Mouse (Mus musculus) kidney, postnatal 0 days (tissue): ENCODE data around the gene Nrl. TPM values are rescaled to one million over a fixed set of nuclear protein-coding genes. Genes with fewer than 3 reads are reported as not detected.

ENCODE experiments used
- ATAC-seq: fragments of 200-750 bp; cut with Nextera tagmentation; replicated peaks from 2 replicates; pipeline ENCODE4 v1.8.0; 2017; ENCODE audit warnings: low read depth, moderate number of reproducible peaks, moderate TSS enrichment, moderate library complexity; ENCODE audit not compliant: low FRiP score
- DNase-seq: peaks from one replicate; pipeline ENCODE4 v3.0.0-alpha.2; 2016; ENCODE audit warnings: low spot score
- H3K27ac ChIP-seq: fragments of 300-500 bp; sonication (generic); 2 replicates; pipeline ENCODE4 v1.5.1; 2014; ENCODE audit warnings: mild to moderate bottlenecking
- H3K27me3 ChIP-seq: fragments of 300-500 bp; sonication (generic); 2 replicates; pipeline ENCODE4 v1.6.1; 2014; ENCODE audit warnings: low read length, mixed read lengths; ENCODE audit not compliant: insufficient read depth
- H3K36me3 ChIP-seq: fragments of 300-500 bp; sonication (generic); 2 replicates; pipeline ENCODE4 v1.6.1; 2014; ENCODE audit warnings: low read length, mixed read lengths; ENCODE audit not compliant: insufficient read depth
- H3K4me1 ChIP-seq: fragments of 300-500 bp; sonication (generic); replicated peaks from 2 replicates; pipeline ENCODE4 v1.6.1; 2014; ENCODE audit warnings: antibody characterized with exemption, low read length, mixed read lengths; ENCODE audit not compliant: insufficient read depth
- H3K4me2 ChIP-seq: fragments of 300-500 bp; sonication (generic); 2 replicates; pipeline ENCODE4 v1.6.1; 2014; ENCODE audit warnings: mild to moderate bottlenecking, low read length, moderate library complexity, mixed read lengths
- H3K4me3 ChIP-seq: fragments of 300-500 bp; sonication (generic); replicated peaks from 2 replicates; pipeline ENCODE4 v1.5.1; 2014; ENCODE audit warnings: low read depth, low read length
- H3K9ac ChIP-seq: fragments of 300-500 bp; sonication (generic); 2 replicates; pipeline ENCODE4 v1.6.1; 2014; ENCODE audit warnings: low read depth, low read length
- H3K9me3 ChIP-seq: fragments of 300-500 bp; sonication (generic); replicated peaks from 2 replicates; pipeline ENCODE4 v1.6.1; 2016; ENCODE audit warnings: low read length, inconsistent platforms, mixed read lengths
- CTCF ChIP-seq: IDR thresholded peaks from 2 replicates; pipeline ENCODE4 v1.5.1; 2016; ENCODE audit warnings: antibody characterized with exemption, low read depth, mild to moderate bottlenecking, moderate library complexity
- WGBS: fragments of 180-500 bp; shearing (Covaris S2); extraction: QIAGEN DNeasy Blood & Tissue Kit; methylation state at CpG from one replicate; pipeline ENCODE4 v1.1.7; 2014; 5-methylcytosine and 5-hydroxymethylcytosine counted together
- polyA plus RNA-seq: library from polyadenylated mRNA; unstranded; fragments of >200 nt; fragmentation: Nextera tagmentation; extraction: Ambion mirVana; gene quantifications from 2 replicates; pipeline ENCODE4 v1.2.1, GENCODE M21; 2015

The Nrl gene
- polyA plus RNA-seq, 1 experiment from 2014 or later, result not detected

DNA sequence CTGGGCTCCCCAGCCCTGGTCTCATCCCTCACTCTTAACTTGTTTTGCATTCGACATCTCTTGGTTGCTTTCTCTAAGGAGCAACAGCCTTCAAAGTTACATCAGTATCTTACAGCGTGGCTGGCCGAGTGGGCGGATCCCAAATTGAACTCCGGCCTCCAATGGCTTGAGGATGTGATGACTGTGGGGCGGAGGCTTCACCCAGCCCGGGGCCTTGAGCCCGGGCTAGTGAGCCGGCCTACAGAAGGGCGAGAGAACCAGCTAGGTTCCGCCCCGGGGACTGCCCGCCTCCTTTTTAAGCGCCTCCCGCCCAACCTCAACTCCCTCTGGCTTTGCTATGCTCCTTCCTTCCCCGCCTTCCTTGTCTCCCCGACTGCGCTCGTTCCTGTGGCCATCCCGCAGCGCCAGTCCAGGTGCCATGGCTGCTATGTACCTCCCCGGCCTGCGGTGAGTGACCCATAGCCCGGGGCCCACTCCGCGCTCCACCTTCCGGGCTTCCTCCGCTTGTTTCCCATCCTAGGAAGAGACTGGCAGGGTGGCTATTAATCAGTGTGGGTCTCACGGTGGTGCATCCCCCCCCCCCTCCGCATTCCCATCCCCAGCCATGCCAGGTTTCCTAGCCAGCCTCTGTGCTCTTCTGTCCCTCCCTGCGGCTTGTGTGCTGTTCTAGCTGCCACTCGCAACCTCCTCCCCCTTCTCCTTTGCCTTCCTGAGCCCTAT lies 15.4 kb upstream of the Nrl start, which contains the start of gene Pck2:
Pck2 (plus strand) TSS at position 200 of the 720 bp plus-strand sequence.
- TF ChIP-seq CTCF, result no peak
- Histone ChIP-seq H3K9ac (peak within 1 kb of the TSS; percentile 74), H3K4me2 (peak within 1 kb of the TSS; percentile 75)

DNA sequence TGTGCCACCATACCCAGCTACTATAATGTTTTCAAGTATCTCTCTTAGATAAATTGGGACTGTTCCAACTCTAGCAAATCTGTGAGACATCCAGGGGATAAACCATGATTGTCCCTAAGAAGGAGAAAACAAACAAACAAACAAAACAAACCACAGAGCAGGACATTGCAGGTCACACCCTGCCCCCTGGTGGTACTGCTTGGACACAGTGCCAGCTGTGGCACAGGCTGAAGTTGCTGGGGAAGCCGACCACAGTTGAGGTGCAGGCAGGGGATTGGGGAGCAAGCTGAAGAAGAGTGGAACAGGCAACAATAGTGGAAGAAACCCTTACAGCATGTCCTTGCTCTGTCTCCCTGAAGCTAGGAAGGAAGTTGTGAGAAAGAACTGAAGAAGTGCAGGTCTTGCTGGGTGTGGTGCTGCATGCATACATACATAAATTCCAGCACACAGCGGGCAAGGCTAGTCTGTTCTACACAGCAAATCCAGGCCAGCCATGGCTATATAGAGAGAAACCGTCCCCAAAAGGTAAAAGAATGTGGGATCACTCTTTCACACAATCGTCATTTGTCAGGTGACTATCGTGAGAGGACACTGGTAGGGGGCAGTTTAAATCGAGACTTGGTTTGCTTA lies 11.4 kb upstream of the Nrl start:
- H3K4me3 ChIP-seq, result no peak overlapping the region
- H3K36me3 ChIP-seq, result no peaks in the 10 kb centered on the region
- DNase-seq (peak; percentile 58), ATAC-seq (no peak)
- peaks cover 6% of the 10 kb centered on the region for H3K4me1 ChIP-seq
- H3K27me3 ChIP-seq, result no peaks in the 10 kb centered on the region
- no peaks in the 10 kb centered on the region for H3K9me3 ChIP-seq
- TF ChIP-seq CTCF, result peak; percentile 85
- H3K27ac ChIP-seq, result no peak overlapping the region
- no peak overlapping the region for H3K9ac ChIP-seq
- 57% methylated on average over 6 of the region's 6 CpGs for WGBS
- no peak overlapping the region for H3K4me2 ChIP-seq

More for the DNA sequence above, 15.4 kb upstream of the Nrl start, which contains the start of gene Pck2:
- Histone ChIP-seq H3K9me3 (no peaks in the 10 kb centered on the region), H3K36me3 (peaks cover 21% of the 10 kb centered on the region), H3K27ac (peak within 1 kb of the TSS; percentile 94), H3K4me1 (peaks cover 11% of the 10 kb centered on the region), H3K4me3 (peak within 1 kb of the TSS; percentile 70), H3K27me3 (no peaks in the 10 kb centered on the region)
- DNase-seq (peak; percentile 97), ATAC-seq (peak; percentile 95)
- WGBS, result under 1% methylated on average over 31 of the region's 32 CpGs

DNA sequence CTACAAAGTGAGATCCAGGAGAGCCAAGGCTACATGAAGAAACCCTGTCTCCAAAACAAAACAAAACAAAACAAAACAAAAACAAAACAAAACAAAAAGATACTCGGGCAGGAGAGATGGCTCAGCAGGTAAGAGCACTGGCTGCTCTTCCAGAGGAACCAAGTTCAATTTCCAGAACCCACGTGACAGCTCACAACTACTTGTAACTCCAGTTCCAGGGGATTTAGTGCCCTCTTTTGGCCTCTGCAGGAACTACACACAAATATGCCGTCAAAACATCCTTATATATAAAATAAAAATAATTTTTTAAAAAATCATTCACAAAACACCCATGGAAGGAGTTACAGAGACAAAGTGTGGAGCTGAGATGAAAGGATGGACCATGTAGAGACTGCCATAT lies 3.2 kb upstream of the Nrl start:
- H3K4me1 ChIP-seq, result no peaks in the 10 kb centered on the region
- H3K4me2 ChIP-seq, result no peak overlapping the region
- no peaks in the 10 kb centered on the region for H3K27me3 ChIP-seq
- no peaks in the 10 kb centered on the region for H3K9me3 ChIP-seq
- H3K9ac ChIP-seq, result no peak overlapping the region
- no peak overlapping the region for H3K4me3 ChIP-seq
- WGBS, result 20% methylated on average over 3 of the region's 3 CpGs
- H3K36me3 ChIP-seq, result no peaks in the 10 kb centered on the region
- ATAC-seq (no peak), DNase-seq (peak; percentile 64)
- TF ChIP-seq CTCF, result peak; percentile 70
- no peak overlapping the region for H3K27ac ChIP-seq

DNA sequence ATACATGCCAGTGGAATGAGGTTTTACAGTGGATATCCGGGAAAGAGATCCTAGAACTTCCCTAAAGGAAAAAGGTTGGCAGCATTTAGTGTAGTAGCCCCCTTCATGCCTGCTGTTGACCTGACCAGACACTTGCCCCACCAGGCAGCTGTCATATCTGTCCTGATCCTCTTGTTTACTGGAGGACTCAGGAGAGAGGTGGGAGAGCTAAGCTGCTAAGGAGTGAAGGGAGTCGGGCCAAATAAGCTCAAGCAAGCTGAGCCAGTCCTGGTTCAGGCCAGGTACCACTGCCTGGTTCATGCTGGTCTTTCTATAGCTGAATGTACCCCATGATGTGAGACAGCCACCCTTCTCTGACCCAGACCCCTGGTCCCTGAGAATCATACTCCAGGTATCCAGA lies 1.9 kb upstream of the Nrl start:
- Histone ChIP-seq H3K4me2 (no peak overlapping the region), H3K9me3 (no peaks in the 10 kb centered on the region), H3K4me1 (no peaks in the 10 kb centered on the region), H3K27me3 (peaks cover 4% of the 10 kb centered on the region), H3K27ac (no peak overlapping the region), H3K36me3 (no peaks in the 10 kb centered on the region), H3K9ac (no peak overlapping the region), H3K4me3 (no peak overlapping the region)
- ATAC-seq, result no peak
- DNase-seq, result no peak
- no peak for TF ChIP-seq CTCF
- 76% methylated on average over 2 of the region's 2 CpGs for WGBS

DNA sequence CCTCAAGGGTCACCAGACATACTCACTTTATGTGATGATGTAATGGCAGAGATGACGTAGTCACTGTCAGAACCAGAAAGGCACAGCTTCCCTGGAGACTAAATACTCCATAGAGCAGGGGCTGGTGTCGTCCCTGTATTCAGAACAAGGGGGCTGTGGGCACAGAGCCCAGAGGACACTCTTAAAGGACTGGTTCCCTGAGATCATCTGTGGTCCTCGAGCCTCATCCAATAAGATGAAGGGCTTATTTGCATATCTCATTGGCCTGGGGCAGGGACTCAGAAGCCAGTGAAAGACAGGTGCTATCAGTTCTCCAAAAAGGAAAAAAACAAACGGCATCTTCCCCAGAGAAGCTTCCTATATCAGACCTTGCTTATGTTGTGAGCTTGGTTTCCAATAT lies 719 bp downstream of the Nrl start:
- Histone ChIP-seq H3K4me3 (no peak overlapping the region), H3K9ac (no peak overlapping the region), H3K4me2 (no peak overlapping the region), H3K36me3 (no peaks in the 10 kb centered on the region), H3K9me3 (no peaks in the 10 kb centered on the region), H3K27me3 (peaks cover 20% of the 10 kb centered on the region), H3K27ac (no peak overlapping the region), H3K4me1 (no peaks in the 10 kb centered on the region)
- WGBS, result 57% methylated on average over 4 of the region's 4 CpGs
- DNase-seq, result no peak
- TF ChIP-seq CTCF, result no peak
- no peak for ATAC-seq

DNA sequence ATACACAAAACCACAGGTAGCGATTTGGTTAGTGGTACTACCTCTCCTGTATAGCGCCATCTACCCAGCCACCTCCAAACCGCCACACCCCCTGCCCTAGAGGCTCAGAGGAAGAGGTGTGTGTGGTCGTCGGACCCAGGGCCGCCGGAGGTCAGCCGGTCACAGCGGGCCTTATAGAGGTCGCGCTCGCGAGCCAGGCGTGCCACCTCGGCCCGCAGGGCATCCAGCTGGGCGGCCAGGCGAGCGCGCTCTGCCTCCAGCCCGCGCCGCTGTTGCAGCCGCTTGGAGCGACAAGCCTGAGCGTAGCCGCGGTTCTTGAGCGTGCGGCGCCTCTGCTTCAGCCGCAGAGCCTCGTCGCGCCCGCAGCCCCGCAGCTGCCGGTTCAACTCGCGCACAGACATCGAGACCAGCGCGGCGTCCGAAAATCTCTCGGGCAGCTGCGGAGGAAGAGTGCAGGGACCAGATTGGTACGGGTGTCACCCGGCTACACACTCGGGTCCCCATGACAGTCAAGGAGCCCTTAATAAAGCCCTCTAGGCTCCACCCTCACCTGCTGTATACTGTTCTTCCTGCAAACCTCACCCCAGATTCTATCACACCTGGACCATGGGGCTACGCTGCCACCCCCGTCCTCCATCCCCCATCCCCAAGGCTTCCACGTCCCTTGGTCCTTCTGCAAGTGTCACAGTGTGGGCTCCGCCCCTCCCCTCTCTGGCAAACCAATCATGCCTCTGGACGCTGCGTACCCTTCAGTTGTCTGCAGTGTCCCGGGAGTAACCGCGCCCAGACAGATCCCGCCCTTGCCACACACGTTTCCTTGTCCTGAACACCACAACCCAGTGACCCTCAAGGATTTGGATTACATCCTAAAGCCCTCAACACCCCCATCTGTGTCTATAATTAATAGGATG lies 4.1 kb downstream of the Nrl start:
- no peak overlapping the region for H3K27ac ChIP-seq
- no peaks in the 10 kb centered on the region for H3K36me3 ChIP-seq
- peak; percentile 45; the same call in 1 of the 2 replicates for ATAC-seq
- no peaks in the 10 kb centered on the region for H3K9me3 ChIP-seq
- H3K4me3 ChIP-seq, result peak overlapping the region; percentile 39
- peaks cover 20% of the 10 kb centered on the region for H3K27me3 ChIP-seq
- TF ChIP-seq CTCF, result peak; percentile 29; the same call in 1 of the 2 replicates
- peak overlapping the region; percentile 23 for H3K9ac ChIP-seq
- H3K4me1 ChIP-seq, result no peaks in the 10 kb centered on the region
- WGBS, result under 1% methylated on average over 60 of the region's 61 CpGs
- no peak for DNase-seq
- H3K4me2 ChIP-seq, result peak overlapping the region; percentile 76
